Mouse (Mus musculus): Measurements from ENCODE around the gene Tcp11. TPM values are rescaled to one million over a fixed set of nuclear protein-coding genes. Genes with fewer than 3 reads are reported as not detected.

Tcp11 gene
- polyA plus RNA-seq, 1 experiment from 2014 or later = 1.5 TPM

DNA sequence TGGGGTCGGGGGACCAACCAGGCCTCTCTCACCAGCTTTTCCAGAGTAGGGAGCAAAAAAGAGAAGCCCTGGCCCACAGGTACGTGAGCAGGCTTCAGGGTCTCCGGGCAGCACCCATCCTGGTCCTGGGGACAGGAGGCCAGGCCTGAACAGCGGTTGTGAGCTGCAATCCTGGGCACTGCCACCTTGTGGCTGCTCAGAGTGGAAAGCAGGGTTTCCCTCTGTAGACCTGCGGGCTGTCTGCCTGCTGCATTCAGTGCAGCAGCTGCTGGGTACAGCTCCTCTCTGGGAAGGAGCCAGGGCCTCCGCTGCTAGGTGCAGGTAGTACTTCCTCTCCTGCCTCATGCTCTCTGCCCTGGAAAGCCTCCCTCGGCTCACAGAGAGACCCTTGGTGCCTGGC is 19.0 kb downstream of the Tcp11 start:
- Histone ChIP-seq H3K4me2 (no peak overlapping the region), H3K9ac (no peak overlapping the region), H3K27ac (replicated peaks) (no peak overlapping the region; the same call in 1 of the 2 replicates), H3K4me1 (replicated peaks) (no peaks in the 10 kb centered on the region), H3K9me3 (no peaks in the 10 kb centered on the region), H3K4me3 (no peak overlapping the region), H3K27me3 (no peaks in the 10 kb centered on the region), H3K36me3 (peaks cover 31% of the 10 kb centered on the region)
- ATAC-seq (ENCODE audit: low FRiP score, low read depth) = peak; percentile 61
- WGBS = 52% methylated on average over 7 of the region's 7 CpGs

DNA sequence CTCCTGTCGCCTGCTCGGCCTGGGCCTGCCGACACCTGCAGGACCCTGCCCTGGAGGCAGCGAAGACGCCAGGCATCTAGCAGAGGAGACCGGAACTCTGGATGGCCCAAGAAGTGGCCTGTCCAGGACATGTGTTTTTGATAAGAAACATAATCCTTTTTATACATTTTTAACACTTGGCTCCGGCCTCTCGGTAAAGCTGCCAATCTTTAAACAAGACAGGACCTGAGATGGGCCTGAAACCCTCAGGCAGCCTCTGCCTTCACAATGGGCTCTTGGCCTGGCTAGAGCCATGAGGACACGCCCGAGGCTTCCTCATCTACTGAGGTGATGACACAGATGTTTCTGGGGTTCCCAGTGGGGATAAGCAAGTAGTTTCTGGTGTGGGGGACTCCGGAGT is 19.8 kb downstream of the Tcp11 start:
- Histone ChIP-seq H3K4me3 (no peak overlapping the region), H3K4me1 (replicated peaks) (no peaks in the 10 kb centered on the region), H3K9ac (no peak overlapping the region), H3K9me3 (no peaks in the 10 kb centered on the region), H3K27ac (replicated peaks) (no peak overlapping the region), H3K27me3 (no peaks in the 10 kb centered on the region), H3K4me2 (no peak overlapping the region), H3K36me3 (peaks cover 35% of the 10 kb centered on the region)
- no peak for ATAC-seq (ENCODE audit: low FRiP score, low read depth)
- WGBS = 92% methylated on average over 11 of the region's 11 CpGs

DNA sequence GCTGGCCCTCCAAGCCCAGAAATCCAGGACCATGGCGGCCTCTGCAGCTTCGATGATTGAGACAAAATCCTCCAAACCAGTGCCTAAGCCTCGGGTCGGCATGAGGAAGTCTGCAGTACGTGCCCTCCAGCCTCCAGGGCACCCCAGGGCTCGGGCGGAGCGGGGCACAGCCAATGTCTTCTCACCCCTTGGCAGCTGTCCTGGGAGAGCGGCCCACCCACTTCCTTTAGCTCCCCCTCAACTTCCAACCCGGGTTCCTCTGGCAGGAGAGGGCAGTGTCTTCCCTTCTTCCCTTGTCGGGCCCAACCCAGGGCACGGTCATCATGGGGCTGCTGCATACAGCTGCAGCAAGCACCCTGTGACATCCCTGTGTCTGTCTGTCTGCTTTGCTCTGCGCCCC is 22.1 kb downstream of the Tcp11 start:
- Histone ChIP-seq H3K27me3 (no peaks in the 10 kb centered on the region), H3K9me3 (no peaks in the 10 kb centered on the region), H3K9ac (no peak overlapping the region), H3K4me1 (replicated peaks) (no peaks in the 10 kb centered on the region), H3K36me3 (peaks cover 45% of the 10 kb centered on the region), H3K4me3 (no peak overlapping the region), H3K4me2 (no peak overlapping the region), H3K27ac (replicated peaks) (no peak overlapping the region)
- ATAC-seq (ENCODE audit: low FRiP score, low read depth) = no peak
- 82% methylated on average over 13 of the region's 13 CpGs for WGBS

DNA sequence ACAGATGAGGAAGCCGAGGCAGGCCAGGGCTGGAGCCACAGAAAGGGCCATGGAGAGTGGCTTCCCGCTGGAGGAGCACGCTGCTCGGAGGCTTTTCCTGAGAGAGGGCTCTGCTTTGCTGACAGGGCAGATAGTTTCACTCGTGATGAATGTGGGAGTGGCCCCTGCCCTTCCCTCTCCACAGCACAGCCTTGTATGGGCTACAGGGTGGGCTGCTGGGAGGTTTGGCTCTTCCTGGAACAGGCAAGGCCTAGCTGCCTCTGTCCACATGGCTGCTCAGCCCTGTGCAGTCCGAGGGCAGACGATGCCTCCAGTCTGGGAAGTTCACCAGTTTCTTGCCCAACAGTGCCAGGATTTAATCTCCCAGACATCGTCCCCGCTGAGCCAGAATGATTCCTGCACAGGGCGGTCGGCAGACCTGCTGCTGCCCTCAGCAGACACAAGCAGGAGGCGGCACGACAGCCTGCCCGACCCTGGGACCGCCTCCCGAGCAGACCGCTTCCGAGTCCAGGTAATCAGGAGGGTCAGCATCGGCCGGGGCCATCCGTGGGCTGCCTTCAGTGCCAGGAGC is 28.1 kb downstream of the Tcp11 start:
- 84% methylated on average over 21 of the region's 21 CpGs for WGBS
- no peak overlapping the region for H3K4me2 ChIP-seq
- H3K27ac ChIP-seq (replicated peaks) = no peak overlapping the region
- H3K36me3 ChIP-seq = peaks cover 39% of the 10 kb centered on the region
- no peak overlapping the region for H3K4me3 ChIP-seq
- H3K9me3 ChIP-seq = no peaks in the 10 kb centered on the region
- no peaks in the 10 kb centered on the region for H3K27me3 ChIP-seq
- H3K9ac ChIP-seq = no peak overlapping the region
- H3K4me1 ChIP-seq (replicated peaks) = 0 out of 2 replicates have a peak, but pooled peaks cover 6% of the 10 kb centered on the region
- no peak for ATAC-seq (ENCODE audit: low FRiP score, low read depth)

DNA sequence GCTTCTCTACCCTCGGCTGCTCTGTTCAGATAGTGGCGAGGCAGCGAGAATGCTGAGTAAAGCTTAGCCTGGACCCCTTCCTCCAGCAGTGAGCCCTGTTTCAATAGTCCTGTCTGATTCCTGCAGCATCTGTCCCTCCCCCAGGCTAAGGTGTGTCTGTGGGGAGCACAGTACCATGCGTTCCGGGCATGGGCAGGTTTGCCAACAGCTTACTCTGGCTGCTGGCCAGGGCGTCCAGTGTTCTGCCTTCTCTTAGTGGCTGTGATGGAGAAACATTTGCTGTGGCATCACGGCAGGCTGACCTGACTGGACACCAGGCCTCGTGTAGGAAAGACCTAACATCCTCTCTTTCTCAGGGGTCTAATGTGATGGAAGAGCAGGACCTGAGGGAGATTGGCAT is 30.2 kb downstream of the Tcp11 start:
- no peak overlapping the region for H3K4me3 ChIP-seq
- 79% methylated on average over 8 of the region's 8 CpGs for WGBS
- no peak for ATAC-seq (ENCODE audit: low FRiP score, low read depth)
- no peaks in the 10 kb centered on the region for H3K27me3 ChIP-seq
- H3K36me3 ChIP-seq = peaks cover 31% of the 10 kb centered on the region
- no peak overlapping the region for H3K4me2 ChIP-seq
- H3K9ac ChIP-seq = no peak overlapping the region
- H3K27ac ChIP-seq (replicated peaks) = no peak overlapping the region
- no peaks in the 10 kb centered on the region for H3K9me3 ChIP-seq
- peaks cover 6% of the 10 kb centered on the region; the same call in 1 of the 2 replicates for H3K4me1 ChIP-seq (replicated peaks)

DNA sequence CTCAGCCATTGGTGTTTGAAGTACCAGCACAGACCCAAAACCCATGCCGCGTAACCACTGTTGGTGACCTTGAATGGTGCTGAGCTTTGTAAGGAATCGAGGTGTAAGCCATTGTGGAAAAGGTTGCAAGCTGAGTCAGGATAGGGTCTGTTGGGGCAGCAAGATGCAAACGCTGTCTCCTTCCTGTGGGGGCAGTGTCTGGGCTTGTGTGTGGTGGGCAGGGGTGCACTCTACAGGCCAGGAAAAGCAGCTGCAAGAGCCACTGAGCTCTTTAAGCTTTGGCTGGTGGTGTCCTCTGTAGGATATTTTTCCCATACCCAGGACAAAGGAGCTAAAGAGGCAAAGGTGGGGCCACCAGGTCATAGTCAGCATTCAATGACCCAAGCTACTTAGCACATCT is 32.0 kb downstream of the Tcp11 start:
- 41% methylated on average over 4 of the region's 4 CpGs for WGBS
- ATAC-seq (ENCODE audit: low FRiP score, low read depth) = peak; percentile 68; the same call in 1 of the 2 replicates

DNA sequence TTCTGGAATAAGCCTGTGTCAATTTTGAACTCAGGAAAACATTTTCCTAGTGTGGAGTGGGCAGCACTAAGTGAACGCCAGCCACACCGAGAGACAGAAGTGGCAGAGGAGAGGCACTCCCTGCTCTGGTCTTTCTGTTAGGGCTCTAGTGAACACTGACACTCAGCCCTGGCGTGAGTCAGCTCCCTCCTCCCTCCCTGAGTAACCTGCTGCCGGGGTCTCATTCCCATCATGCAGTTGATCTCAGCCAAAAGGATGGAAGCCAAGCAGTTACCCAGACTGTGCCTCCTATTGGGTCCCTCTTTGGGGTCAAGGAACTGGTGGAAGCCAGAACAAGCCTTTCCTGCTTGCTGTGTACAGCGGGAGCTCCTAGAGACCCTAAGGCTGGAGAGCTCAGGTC is 32.9 kb downstream of the Tcp11 start:
- Histone ChIP-seq H3K9me3 (no peaks in the 10 kb centered on the region), H3K36me3 (peaks cover 21% of the 10 kb centered on the region), H3K4me3 (no peak overlapping the region), H3K9ac (no peak overlapping the region), H3K4me1 (replicated peaks) (peaks cover 23% of the 10 kb centered on the region), H3K4me2 (no peak overlapping the region), H3K27me3 (no peaks in the 10 kb centered on the region), H3K27ac (replicated peaks) (no peak overlapping the region)
- ATAC-seq (ENCODE audit: low FRiP score, low read depth) = no peak
- WGBS = 87% methylated on average over 5 of the region's 5 CpGs

More for the DNA sequence above, 32.0 kb downstream of the Tcp11 start:
- no peaks in the 10 kb centered on the region for H3K9me3 ChIP-seq
- H3K9ac ChIP-seq = no peak overlapping the region
- peaks cover 14% of the 10 kb centered on the region for H3K4me1 ChIP-seq (replicated peaks)
- H3K4me3 ChIP-seq = no peak overlapping the region
- H3K4me2 ChIP-seq = no peak overlapping the region
- no peak overlapping the region for H3K27ac ChIP-seq (replicated peaks)
- H3K27me3 ChIP-seq = no peaks in the 10 kb centered on the region
- H3K36me3 ChIP-seq = peaks cover 21% of the 10 kb centered on the region

DNA sequence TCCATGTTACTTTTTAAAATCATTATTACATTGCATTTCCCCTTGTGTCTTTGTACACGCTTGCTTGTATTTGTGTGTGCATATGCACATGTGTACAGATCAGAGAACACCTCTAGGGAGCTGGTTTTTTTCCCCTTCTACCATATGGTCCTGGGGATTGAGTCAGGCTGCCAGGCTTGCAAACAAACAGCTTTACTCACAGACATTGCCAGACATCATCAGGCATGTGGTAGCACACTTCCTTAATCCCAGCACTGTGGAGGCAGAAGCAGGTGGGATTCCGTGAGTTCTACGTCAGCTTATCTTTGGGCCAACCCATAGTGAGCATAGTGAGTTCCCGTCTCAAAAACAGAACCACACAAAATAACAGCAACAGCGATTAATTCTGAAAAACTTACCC is 33.4 kb downstream of the Tcp11 start:
- no peak overlapping the region for H3K4me2 ChIP-seq
- no peak overlapping the region for H3K27ac ChIP-seq (replicated peaks)
- ATAC-seq (ENCODE audit: low FRiP score, low read depth) = no peak
- no peak overlapping the region for H3K4me3 ChIP-seq
- H3K9me3 ChIP-seq = no peaks in the 10 kb centered on the region
- H3K27me3 ChIP-seq = no peaks in the 10 kb centered on the region
- H3K9ac ChIP-seq = no peak overlapping the region
- WGBS = 86% methylated on average over 5 of the region's 5 CpGs
- peaks cover 18% of the 10 kb centered on the region for H3K36me3 ChIP-seq
- H3K4me1 ChIP-seq (replicated peaks) = peaks cover 28% of the 10 kb centered on the region

DNA sequence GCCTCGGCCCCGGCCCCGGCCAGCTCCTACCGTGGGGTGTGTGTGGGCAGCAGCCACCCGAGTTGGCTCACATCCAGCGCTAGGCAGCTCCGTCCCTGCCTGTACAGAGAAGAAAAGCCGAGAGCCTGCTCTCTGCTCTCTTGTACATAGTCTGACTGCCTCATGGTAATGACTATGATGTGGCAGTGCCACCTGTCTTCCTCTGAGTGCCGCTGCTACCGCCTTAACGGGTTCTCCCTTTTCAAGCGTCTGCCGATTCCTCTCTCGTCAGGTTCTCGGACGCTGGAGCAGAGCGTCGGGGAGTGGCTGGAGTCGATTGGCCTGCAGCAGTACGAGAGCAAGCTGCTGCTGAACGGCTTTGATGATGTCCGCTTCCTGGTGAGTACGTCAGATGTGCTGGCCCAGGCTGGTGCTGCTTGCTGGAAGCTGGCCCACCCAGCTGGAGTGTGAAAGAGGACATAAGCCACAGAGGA is 38.1 kb downstream of the Tcp11 start:
- H3K36me3 ChIP-seq = no peaks in the 10 kb centered on the region
- H3K4me1 ChIP-seq (replicated peaks) = peaks cover 52% of the 10 kb centered on the region
- no peaks in the 10 kb centered on the region for H3K9me3 ChIP-seq
- WGBS = 18% methylated on average over 23 of the region's 23 CpGs
- peak overlapping the region; percentile 83 for H3K27ac ChIP-seq (replicated peaks)
- peak overlapping the region; percentile 32 for H3K4me3 ChIP-seq
- peak; percentile 80 for ATAC-seq (ENCODE audit: low FRiP score, low read depth)
- H3K9ac ChIP-seq = peak overlapping the region; percentile 50
- no peaks in the 10 kb centered on the region for H3K27me3 ChIP-seq
- H3K4me2 ChIP-seq = peak overlapping the region; percentile 63

DNA sequence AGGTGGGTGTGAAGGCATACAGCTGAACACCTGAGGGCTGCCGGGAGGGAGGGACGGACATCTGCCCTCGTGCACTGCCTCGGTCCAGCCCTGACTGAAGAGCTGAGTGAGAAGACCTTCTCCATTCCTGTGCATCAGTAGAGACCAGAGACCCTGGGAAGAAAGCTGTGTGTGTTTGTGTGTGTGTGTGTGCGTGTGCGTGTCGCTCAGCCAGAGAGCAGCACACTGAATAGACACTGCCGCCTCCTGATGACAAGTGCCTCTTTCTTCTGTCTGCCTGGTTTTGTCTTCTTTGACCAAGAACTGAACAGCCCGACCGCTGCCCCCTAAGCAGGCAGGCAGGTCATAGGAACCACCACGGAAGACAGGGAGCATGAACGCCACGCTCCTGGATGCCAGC is 39.1 kb downstream of the Tcp11 start:
- Histone ChIP-seq H3K4me3 (peak overlapping the region; percentile 32), H3K9me3 (no peaks in the 10 kb centered on the region), H3K4me2 (peak overlapping the region; percentile 63), H3K27me3 (no peaks in the 10 kb centered on the region), H3K36me3 (no peaks in the 10 kb centered on the region), H3K9ac (peak overlapping the region; percentile 50), H3K4me1 (replicated peaks) (peaks cover 59% of the 10 kb centered on the region), H3K27ac (replicated peaks) (peak overlapping the region; percentile 83)
- WGBS = 41% methylated on average over 13 of the region's 13 CpGs
- ATAC-seq (ENCODE audit: low FRiP score, low read depth) = no peak

DNA sequence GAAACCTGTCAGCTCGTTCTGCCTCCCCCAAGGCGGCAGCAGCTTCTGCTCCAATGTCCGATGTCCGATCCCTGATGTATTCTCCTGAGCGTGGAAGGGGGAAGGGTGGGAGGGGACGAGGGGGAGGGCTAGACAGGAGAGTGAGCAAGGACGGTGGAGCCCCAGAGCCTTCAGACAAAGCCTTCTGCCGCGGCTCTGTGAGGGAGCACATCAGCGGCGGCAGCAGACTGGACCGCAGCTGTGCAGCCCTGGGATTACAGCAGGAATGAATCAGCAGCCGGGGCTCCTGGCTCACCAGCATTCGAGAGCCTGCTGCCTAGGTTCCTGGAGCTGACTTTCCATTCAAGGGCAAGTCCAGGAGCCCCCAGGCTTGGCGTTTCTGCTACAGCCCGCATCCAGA is 39.8 kb downstream of the Tcp11 start:
- Histone ChIP-seq H3K9me3 (no peaks in the 10 kb centered on the region), H3K4me3 (peak overlapping the region; percentile 32), H3K4me2 (peak overlapping the region; percentile 63), H3K4me1 (replicated peaks) (peaks cover 59% of the 10 kb centered on the region), H3K36me3 (no peaks in the 10 kb centered on the region), H3K27me3 (no peaks in the 10 kb centered on the region), H3K27ac (replicated peaks) (peak overlapping the region; percentile 83), H3K9ac (peak overlapping the region; percentile 50)
- ATAC-seq (ENCODE audit: low FRiP score, low read depth) = peak; percentile 59; the same call in 1 of the 2 replicates
- WGBS = 10% methylated on average over 16 of the region's 16 CpGs

DNA sequence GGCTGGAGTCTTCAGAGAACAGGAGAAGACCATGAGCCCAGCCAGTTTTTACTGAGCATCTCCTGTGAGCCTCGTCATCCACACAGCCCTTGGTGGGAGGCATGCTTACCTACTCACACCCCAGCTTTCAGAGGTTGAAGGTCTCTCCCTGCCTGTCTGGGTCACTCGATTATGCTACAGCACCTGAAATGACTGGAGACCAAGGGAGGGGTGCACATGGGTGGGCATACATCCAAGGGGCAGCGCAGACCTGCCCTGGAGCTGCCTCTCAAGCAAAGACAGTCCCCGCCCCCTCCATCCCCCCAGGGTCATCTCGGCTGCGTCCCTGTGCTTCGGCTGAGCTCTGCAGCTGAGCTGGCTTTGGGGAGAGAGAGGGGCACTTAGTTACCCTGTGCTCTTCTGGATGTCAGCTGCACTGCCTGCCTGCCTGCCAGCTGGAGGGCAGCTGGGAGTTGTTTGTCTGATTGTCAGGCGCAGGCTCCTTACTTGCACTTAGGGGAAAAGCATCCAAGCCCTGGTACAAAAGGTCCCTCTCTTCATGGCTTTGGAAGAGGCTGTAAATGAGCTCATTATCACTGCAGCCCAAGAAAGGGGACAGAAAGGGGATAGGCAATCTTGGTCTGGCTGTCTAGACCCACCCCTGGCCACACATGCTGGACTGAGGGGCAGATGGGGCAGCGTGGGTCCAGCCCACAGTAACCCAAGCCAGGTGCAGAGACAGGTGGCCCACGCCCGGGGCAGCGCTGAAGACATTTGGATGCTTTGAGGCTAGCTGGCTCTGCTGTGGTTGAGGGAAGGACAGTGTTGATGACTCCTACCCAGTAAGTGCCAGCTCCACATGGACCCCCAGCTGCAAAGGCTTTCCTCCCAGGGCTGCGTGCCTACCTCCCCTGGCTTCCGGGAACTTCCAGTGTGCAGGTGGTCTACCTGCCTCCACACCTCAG is 43.4 kb downstream of the Tcp11 start:
- WGBS = 35% methylated on average over 14 of the region's 14 CpGs
- peak; percentile 21 for ATAC-seq (ENCODE audit: low FRiP score, low read depth)
- Histone ChIP-seq H3K27me3 (no peaks in the 10 kb centered on the region), H3K4me2 (no peak overlapping the region), H3K36me3 (no peaks in the 10 kb centered on the region), H3K9ac (no peak overlapping the region), H3K4me3 (no peak overlapping the region), H3K9me3 (no peaks in the 10 kb centered on the region), H3K4me1 (replicated peaks) (peaks cover 51% of the 10 kb centered on the region), H3K27ac (replicated peaks) (peak overlapping the region; percentile 32; the same call in 1 of the 2 replicates)

Data from hindbrain, embryonic 15.5 days (tissue).